Mouse (Mus musculus) embryo, embryonic 10 days (tissue): ENCODE data around the gene 9130230L23Rik.

ENCODE experiments used
- DNase-seq: peaks from one replicate; pipeline ENCODE4 v3.0.0-alpha.2; 2015; ENCODE audit warnings: low spot score

9130230L23Rik gene

GRCm38 (mm10) chr5:65954130-65955080 lies 49.7 kb downstream of the 9130230L23Rik start:
- DNase-seq = no peak

DNA sequence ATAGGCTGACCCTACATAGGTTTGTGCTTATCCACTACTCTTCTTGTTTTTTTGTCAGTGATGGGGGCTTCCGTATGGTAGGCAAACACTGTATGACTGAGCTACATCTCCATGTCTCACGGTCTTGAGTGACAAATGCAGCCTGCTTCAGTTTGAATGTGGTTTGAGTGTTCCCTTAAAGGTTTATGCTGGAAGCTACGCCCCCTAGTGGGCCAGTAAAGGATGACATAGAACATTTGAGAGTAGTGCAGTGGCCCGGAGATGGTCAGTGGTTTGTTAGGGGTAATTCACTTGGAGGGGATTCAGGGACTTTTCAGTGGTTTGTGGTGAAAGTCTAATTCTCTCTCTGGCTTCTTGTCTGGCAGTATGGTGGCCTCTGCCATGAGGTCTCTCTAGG lies 52.6 kb downstream of the 9130230L23Rik start:
- peak; percentile 39 for DNase-seq

- peak; percentile 63 for DNase-seq
These were observed 53.2 kb downstream of the 9130230L23Rik start for GRCm38 (mm10) chr5:65950679-65951512.

- DNase-seq = peak; percentile 86
These were observed 53.8 kb downstream of the 9130230L23Rik start for GRCm38 (mm10) chr5:65950236-65950635.

DNA sequence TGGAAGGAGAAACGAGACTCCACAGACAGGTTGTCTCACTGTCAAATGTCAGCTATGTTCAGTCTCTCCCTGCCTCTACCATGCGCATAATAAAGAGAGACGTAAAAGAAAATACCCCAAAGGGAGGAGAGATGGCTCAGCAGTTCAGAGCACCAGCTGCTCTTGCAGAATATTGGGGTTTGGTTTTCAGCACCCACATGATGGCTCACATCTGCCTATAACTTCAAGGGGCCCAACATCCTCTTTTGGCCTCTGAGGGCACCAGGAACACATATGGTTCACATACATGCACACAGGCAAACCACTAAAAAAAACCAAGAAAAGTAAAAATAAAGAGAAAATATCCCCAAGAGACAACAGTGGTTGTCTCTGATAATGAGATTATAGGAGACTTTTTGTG lies 54.3 kb downstream of the 9130230L23Rik start:
- no peak for DNase-seq

DNA sequence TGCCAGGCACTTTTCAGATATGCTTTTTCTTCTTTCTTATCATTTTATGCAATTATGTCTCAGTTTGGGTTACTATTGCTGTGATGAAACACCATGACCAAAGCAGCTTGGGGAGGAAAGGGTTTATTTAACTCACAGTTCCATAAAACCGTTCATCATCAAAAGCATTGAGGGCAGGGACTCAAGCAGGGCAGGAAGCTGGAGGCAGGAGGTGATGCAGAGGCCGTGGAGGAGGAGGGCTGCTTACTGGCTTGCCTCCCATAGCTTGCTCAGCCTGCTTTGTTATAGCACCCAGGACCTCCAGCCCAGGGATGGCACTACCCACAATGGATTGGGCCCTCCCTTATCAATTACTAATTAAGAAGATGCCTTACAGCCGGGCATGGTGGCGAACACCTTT lies 62.9 kb downstream of the 9130230L23Rik start:
- DNase-seq = no peak

DNA sequence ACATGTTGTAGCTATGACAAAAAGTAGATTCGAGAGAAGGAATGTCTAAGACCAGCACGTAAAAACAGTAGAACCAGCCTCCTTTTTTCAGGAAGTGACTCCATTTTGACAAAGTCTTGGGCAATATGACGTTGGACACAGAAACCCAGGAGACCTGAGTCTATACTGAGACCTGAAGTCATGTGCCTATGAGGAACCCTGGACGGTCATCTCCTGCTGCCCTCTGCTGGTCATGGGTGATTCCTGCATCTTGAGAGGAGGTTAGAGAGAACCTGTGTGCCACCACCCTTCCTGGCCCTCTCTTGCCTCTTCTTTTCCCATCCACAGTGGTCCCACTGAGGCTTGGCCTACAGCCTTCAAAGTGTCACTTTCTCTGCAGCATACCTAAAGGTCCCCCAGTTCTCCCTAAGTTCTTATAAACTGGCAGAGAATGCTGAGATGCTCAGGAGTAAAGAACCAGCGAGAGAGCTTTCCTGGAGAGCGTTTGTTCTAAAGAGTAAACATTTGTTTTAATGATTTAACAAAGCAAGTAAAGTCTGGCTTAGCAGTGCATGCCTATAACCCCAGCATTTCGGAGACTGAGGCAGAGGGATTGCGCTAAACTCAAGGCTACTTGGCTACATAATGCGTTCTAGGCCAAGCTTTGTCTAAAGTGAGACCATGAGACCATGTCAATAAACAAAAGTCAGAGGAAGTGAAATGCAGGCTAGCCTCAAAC lies 65.9 kb downstream of the 9130230L23Rik start:
- DNase-seq = peak; percentile 90

GRCm38 (mm10) chr5:65937011-65937726 lies 66.9 kb downstream of the 9130230L23Rik start:
- no peak for DNase-seq

DNA sequence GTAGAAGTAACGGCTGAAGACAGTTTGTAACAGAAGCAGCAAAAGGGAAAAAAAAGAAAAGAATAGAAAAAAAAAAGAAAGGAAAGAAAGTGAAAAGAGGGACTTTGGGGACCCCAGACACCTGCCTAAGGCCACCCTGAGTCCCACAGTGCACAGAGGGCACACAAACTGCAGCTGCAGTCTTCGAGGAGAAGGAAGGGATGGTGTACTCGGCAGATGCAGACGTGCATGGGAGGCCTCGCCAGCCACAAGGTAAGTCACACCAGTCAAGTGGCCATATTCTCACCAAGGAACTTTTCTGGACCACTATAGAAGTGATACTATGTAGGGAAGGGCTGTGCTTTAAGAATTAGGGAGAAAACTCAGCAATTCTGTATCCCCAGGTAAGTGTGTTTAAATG lies 69.3 kb downstream of the 9130230L23Rik start, which contains the start of gene Chrna9:
TSS of gene Chrna9 (plus strand) at position 139 of the 400 bp plus-strand sequence.
- no peak for DNase-seq

DNA sequence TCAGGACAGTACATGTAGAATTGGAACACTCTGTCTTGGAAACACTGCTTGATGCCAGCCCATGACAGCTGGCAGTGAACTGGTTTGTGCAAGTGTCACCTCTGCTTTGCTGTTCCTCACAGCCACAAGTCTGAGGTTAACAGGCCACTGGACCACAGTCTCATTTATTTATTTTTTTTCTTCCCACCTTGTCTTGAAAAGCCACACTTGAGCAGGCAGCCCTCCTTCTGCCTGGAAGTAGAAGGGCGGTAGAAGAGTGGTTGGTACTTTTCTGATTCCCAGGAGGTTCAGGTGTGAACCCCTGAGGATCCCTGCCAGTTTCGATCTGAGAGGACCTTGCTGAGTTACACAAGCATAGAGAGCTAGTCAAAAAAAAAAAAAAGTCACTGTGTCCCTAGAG lies 70.3 kb downstream of the 9130230L23Rik start:
- no peak for DNase-seq

DNA sequence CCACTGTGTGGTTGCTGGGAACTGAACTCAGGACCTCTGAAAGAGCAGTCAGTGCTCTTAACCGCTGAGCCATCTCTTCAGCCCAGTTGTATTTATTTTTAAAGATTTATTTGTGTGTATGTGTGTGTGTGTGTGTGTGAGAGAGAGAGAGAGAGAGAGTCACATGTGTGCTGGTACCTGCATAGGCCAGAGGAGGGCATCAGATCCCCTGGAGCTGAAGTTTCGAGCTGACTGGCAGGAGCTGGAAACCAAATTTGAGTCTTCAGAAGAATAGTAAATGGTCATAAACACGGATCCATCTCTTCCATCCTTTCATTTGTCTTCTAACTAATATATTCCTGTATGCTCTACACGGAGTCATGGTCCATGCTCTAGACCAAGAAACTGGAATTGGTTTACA lies 70.8 kb downstream of the 9130230L23Rik start:
- no peak for DNase-seq

GRCm38 (mm10) chr5:65930171-65930570 lies 73.9 kb downstream of the 9130230L23Rik start:
- no peak for DNase-seq
